Mouse (Mus musculus): ENCODE results near the gene Olfr395. TPM values are rescaled to one million over a fixed set of nuclear protein-coding genes. Genes with fewer than 3 reads are reported as not detected.

Olfr395 gene
- not detected for polyA plus RNA-seq (2017; shearing (Covaris generic))

DNA sequence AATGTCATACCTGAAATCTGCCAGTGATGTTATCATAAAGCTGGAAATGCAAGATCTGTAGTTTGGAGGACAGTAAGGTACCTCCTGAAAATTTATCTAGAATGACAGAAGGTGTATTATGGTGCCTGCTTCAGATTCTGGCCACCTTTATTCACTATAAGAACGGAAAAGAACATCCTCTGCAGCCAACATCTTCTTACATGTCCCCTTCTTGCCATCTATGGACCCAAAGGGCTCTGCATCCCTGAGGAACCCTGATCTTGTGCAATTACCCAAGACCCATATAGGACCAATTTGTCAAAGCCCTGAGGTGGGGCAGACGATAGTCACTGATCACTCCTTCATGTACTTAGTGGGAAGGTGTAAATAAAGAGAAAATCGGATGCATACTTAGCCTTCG, at the start of gene Olfr395:
Gene Olfr395, minus strand, starts transcription at position 101 of the 400 bp plus-strand sequence.

DNA sequence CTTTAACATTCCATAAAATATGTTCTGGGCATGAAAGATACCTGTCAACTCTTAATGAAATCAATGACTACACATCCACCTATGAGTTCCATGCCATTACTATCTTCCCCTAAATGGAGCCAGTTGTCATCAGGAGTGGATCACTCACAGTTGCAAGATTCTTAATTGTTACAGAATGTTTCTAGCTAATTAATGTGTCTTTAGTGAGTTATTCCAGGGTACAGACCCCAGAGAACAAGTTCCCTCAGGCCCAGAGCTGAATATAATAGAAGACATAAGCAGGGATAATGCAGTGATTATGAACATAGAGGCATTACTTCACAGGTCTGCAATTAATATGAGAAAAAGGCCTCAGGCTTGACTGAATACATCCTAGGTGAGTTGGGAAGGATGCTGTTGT, 27.3 kb upstream of the Olfr395 start, which contains the start of gene Olfr23:
Gene Olfr23, plus strand, starts transcription at position 301 of the 400 bp plus-strand sequence.

DNA sequence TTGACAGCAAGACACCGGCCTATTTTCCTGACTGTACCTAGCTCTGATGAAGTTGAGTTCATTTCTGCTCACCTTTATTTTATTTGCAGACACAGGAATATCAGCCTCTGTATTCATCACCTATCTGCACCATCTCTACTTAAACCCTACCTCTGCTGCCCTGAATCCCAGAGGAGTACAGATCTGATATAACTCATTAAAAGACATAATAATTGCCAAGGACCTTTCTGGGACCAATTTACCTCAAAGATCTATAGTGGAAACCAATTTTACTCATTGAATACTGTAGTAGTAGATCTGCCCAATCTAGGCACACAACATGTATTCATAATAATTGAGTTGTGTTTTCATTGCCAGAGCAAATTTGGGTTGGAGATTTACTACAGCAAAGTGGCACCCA, 18.4 kb downstream of the Olfr395 start, which contains the start of gene Olfr394:
Gene Olfr394, minus strand, starts transcription at position 101 of the 400 bp plus-strand sequence.

Other genes with a start within 250 kb of the Olfr395 start
- gene Zfp735, start 220.5 kb downstream of the Olfr395 start, polyA plus RNA-seq (2017; shearing (Covaris generic)): not detected
- gene Olfr389, start 128.6 kb downstream of the Olfr395 start, polyA plus RNA-seq (2017; shearing (Covaris generic)): not detected
- not detected for gene Olfr390, start 126.3 kb downstream of the Olfr395 start, polyA plus RNA-seq (2017; shearing (Covaris generic))
- gene Olfr391-ps, start 106.2 kb downstream of the Olfr395 start, polyA plus RNA-seq (2017; shearing (Covaris generic)): not detected
- 0.11 TPM for gene Olfr392, start 92.2 kb downstream of the Olfr395 start, polyA plus RNA-seq (2017; shearing (Covaris generic))
- gene Olfr393, start 57.8 kb downstream of the Olfr395 start, polyA plus RNA-seq (2017; shearing (Covaris generic)): 0.11 TPM
- not detected for gene Olfr394, start 18.5 kb downstream of the Olfr395 start, polyA plus RNA-seq (2017; shearing (Covaris generic))
- not detected for gene Olfr23, start 27.4 kb upstream of the Olfr395 start, polyA plus RNA-seq (2017; shearing (Covaris generic))
- gene Olfr397, start 51.5 kb upstream of the Olfr395 start, polyA plus RNA-seq (2017; shearing (Covaris generic)): not detected
- 0.49 TPM for gene Olfr398, start 81.1 kb upstream of the Olfr395 start, polyA plus RNA-seq (2017; shearing (Covaris generic))
- not detected for gene Olfr139, start 147.3 kb upstream of the Olfr395 start, polyA plus RNA-seq (2017; shearing (Covaris generic))
- gene Olfr399, start 147.3 kb upstream of the Olfr395 start, polyA plus RNA-seq (2017; shearing (Covaris generic)): not detected
- not detected for gene Zfp616, start 160.7 kb upstream of the Olfr395 start, polyA plus RNA-seq (2017; shearing (Covaris generic))
- gene Olfr401, start 204.4 kb upstream of the Olfr395 start, polyA plus RNA-seq (2017; shearing (Covaris generic)): not detected
- gene Olfr402, start 244.2 kb upstream of the Olfr395 start, polyA plus RNA-seq (2017; shearing (Covaris generic)): not detected